Mouse (Mus musculus): ENCODE measurements around the gene Apoc3. TPM values are rescaled to one million over a fixed set of nuclear protein-coding genes. Genes with fewer than 3 reads are reported as not detected.

Apoc3 gene
- not detected in 2 replicates for polyA plus RNA-seq (2014; fragmentation: Nextera tagmentation; extraction: Ambion mirVana)

GRCm38 (mm10) chr9:46235596-46235648 is at the start of gene Apoc3:
Gene Apoc3 (minus strand): TSS chr9:46235636.
- DNase-seq (ENCODE audit: low spot score), result no peak
- H3K36me3 ChIP-seq (ENCODE audit: control insufficient read depth, insufficient read depth, low read length), result no peaks in the 10 kb centered on the region
- no peaks in the 10 kb centered on the region for H3K9me3 ChIP-seq (ENCODE audit: control insufficient read depth, low read length)
- no peak within 1 kb of the TSS for H3K4me2 ChIP-seq (ENCODE audit: low read depth, low read length, severe bottlenecking)
- no peak within 1 kb of the TSS for H3K27ac ChIP-seq (ENCODE audit: low read depth, low read length)
- H3K4me3 ChIP-seq (ENCODE audit: low read depth, low read length), result no peak within 1 kb of the TSS
- peaks cover 4% of the 10 kb centered on the region; the same call in 1 of the 2 replicates for H3K4me1 ChIP-seq (replicated peaks; ENCODE audit: control insufficient read depth, insufficient read depth, low read length)
- no peak for ATAC-seq (replicated peaks; ENCODE audit: low FRiP score)
- H3K9ac ChIP-seq (ENCODE audit: low read length), result no peak within 1 kb of the TSS
- no peaks in the 10 kb centered on the region for H3K27me3 ChIP-seq (ENCODE audit: control insufficient read depth, insufficient read depth, low read length)

- Histone ChIP-seq H3K4me1 (replicated peaks; ENCODE audit: control insufficient read depth, insufficient read depth, low read length) (peaks cover 6% of the 10 kb centered on the region; the same call in 1 of the 2 replicates), H3K27ac (ENCODE audit: low read depth, low read length) (peak within 1 kb of the TSS; percentile 70), H3K9ac (ENCODE audit: low read length) (peak within 1 kb of the TSS; percentile 93), H3K27me3 (ENCODE audit: control insufficient read depth, insufficient read depth, low read length) (no peaks in the 10 kb centered on the region), H3K4me3 (ENCODE audit: low read depth, low read length) (peak within 1 kb of the TSS; percentile 87), H3K9me3 (ENCODE audit: control insufficient read depth, low read length) (no peaks in the 10 kb centered on the region), H3K36me3 (ENCODE audit: control insufficient read depth, insufficient read depth, low read length) (peaks cover 3% of the 10 kb centered on the region; the same call in 1 of the 2 replicates), H3K4me2 (ENCODE audit: low read depth, low read length, severe bottlenecking) (peak within 1 kb of the TSS; percentile 62)
- ATAC-seq (replicated peaks; ENCODE audit: low FRiP score), result peak; percentile 85
- under 1% methylated on average over 55 of the region's 55 CpGs for WGBS
- peak; percentile 91 for DNase-seq (ENCODE audit: low spot score)
Observed at GRCm38 (mm10) chr9:46282631-46283436, 47.4 kb upstream of the Apoc3 start, which contains the start of gene Bud13. Gene Bud13 (plus strand): TSS chr9:46283008.

GRCm38 (mm10) chr9:46274494-46274893 is 39.1 kb upstream of the Apoc3 start:
- DNase-seq (ENCODE audit: low spot score), result no peak
- ATAC-seq (replicated peaks; ENCODE audit: low FRiP score), result no peak
- Histone ChIP-seq H3K36me3 (ENCODE audit: control insufficient read depth, insufficient read depth, low read length) (peaks cover 3% of the 10 kb centered on the region; the same call in 1 of the 2 replicates), H3K27me3 (ENCODE audit: control insufficient read depth, insufficient read depth, low read length) (peaks cover 3% of the 10 kb centered on the region; the same call in 1 of the 2 replicates), H3K4me1 (replicated peaks; ENCODE audit: control insufficient read depth, insufficient read depth, low read length) (peaks cover 9% of the 10 kb centered on the region; the same call in 1 of the 2 replicates), H3K9me3 (ENCODE audit: control insufficient read depth, low read length) (no peaks in the 10 kb centered on the region), H3K9ac (ENCODE audit: low read length) (no peak overlapping the region), H3K27ac (ENCODE audit: low read depth, low read length) (no peak overlapping the region), H3K4me3 (ENCODE audit: low read depth, low read length) (no peak overlapping the region), H3K4me2 (ENCODE audit: low read depth, low read length, severe bottlenecking) (no peak overlapping the region)
- 89% methylated on average over 9 of the region's 9 CpGs for WGBS

GRCm38 (mm10) chr9:46272677-46273454 is 37.4 kb upstream of the Apoc3 start, which contains the start of gene Zpr1:
Gene Zpr1 (plus strand): TSS chr9:46273064.
- peak; percentile 91 for DNase-seq (ENCODE audit: low spot score)
- H3K9me3 ChIP-seq (ENCODE audit: control insufficient read depth, low read length), result no peaks in the 10 kb centered on the region
- H3K27me3 ChIP-seq (ENCODE audit: control insufficient read depth, insufficient read depth, low read length), result peaks cover 3% of the 10 kb centered on the region; the same call in 1 of the 2 replicates
- peak within 1 kb of the TSS; percentile 80 for H3K4me3 ChIP-seq (ENCODE audit: low read depth, low read length)
- 5% methylated on average over 45 of the region's 45 CpGs for WGBS
- H3K9ac ChIP-seq (ENCODE audit: low read length), result peak within 1 kb of the TSS; percentile 69
- peaks cover 3% of the 10 kb centered on the region; the same call in 1 of the 2 replicates for H3K36me3 ChIP-seq (ENCODE audit: control insufficient read depth, insufficient read depth, low read length)
- H3K27ac ChIP-seq (ENCODE audit: low read depth, low read length), result no peak within 1 kb of the TSS
- peak within 1 kb of the TSS; percentile 92 for H3K4me2 ChIP-seq (ENCODE audit: low read depth, low read length, severe bottlenecking)
- H3K4me1 ChIP-seq (replicated peaks; ENCODE audit: control insufficient read depth, insufficient read depth, low read length), result peaks cover 9% of the 10 kb centered on the region; the same call in 1 of the 2 replicates
- ATAC-seq (replicated peaks; ENCODE audit: low FRiP score), result peak; percentile 95

GRCm38 (mm10) chr9:46272070-46272469 is 36.6 kb upstream of the Apoc3 start:
- 87% methylated on average over 9 of the region's 9 CpGs for WGBS
- Histone ChIP-seq H3K9ac (ENCODE audit: low read length) (no peak overlapping the region), H3K27me3 (ENCODE audit: control insufficient read depth, insufficient read depth, low read length) (peaks cover 3% of the 10 kb centered on the region; the same call in 1 of the 2 replicates), H3K4me1 (replicated peaks; ENCODE audit: control insufficient read depth, insufficient read depth, low read length) (peaks cover 9% of the 10 kb centered on the region; the same call in 1 of the 2 replicates), H3K4me3 (ENCODE audit: low read depth, low read length) (peak overlapping the region; percentile 80; the same call in 1 of the 2 replicates), H3K9me3 (ENCODE audit: control insufficient read depth, low read length) (no peaks in the 10 kb centered on the region), H3K36me3 (ENCODE audit: control insufficient read depth, insufficient read depth, low read length) (peaks cover 3% of the 10 kb centered on the region; the same call in 1 of the 2 replicates), H3K27ac (ENCODE audit: low read depth, low read length) (no peak overlapping the region), H3K4me2 (ENCODE audit: low read depth, low read length, severe bottlenecking) (peak overlapping the region; percentile 92; the same call in 1 of the 2 replicates)
- ATAC-seq (replicated peaks; ENCODE audit: low FRiP score) (no peak), DNase-seq (ENCODE audit: low spot score) (no peak)

- H3K4me1 ChIP-seq (replicated peaks; ENCODE audit: control insufficient read depth, insufficient read depth, low read length), result peaks cover 9% of the 10 kb centered on the region; the same call in 1 of the 2 replicates
- H3K36me3 ChIP-seq (ENCODE audit: control insufficient read depth, insufficient read depth, low read length), result peaks cover 3% of the 10 kb centered on the region; the same call in 1 of the 2 replicates
- H3K27me3 ChIP-seq (ENCODE audit: control insufficient read depth, insufficient read depth, low read length), result peaks cover 3% of the 10 kb centered on the region; the same call in 1 of the 2 replicates
- H3K9me3 ChIP-seq (ENCODE audit: control insufficient read depth, low read length), result no peaks in the 10 kb centered on the region
- H3K27ac ChIP-seq (ENCODE audit: low read depth, low read length), result no peak overlapping the region
- H3K4me3 ChIP-seq (ENCODE audit: low read depth, low read length), result no peak overlapping the region
- DNase-seq (ENCODE audit: low spot score) (no peak), ATAC-seq (replicated peaks; ENCODE audit: low FRiP score) (no peak)
- WGBS, result 96% methylated on average over 4 of the region's 4 CpGs
- H3K4me2 ChIP-seq (ENCODE audit: low read depth, low read length, severe bottlenecking), result no peak overlapping the region
- no peak overlapping the region for H3K9ac ChIP-seq (ENCODE audit: low read length)
Observed at GRCm38 (mm10) chr9:46270782-46271181, 35.3 kb upstream of the Apoc3 start.

- Histone ChIP-seq H3K36me3 (ENCODE audit: control insufficient read depth, insufficient read depth, low read length) (no peaks in the 10 kb centered on the region), H3K4me3 (ENCODE audit: low read depth, low read length) (no peak overlapping the region), H3K9me3 (ENCODE audit: control insufficient read depth, low read length) (no peaks in the 10 kb centered on the region), H3K27ac (ENCODE audit: low read depth, low read length) (no peak overlapping the region), H3K4me2 (ENCODE audit: low read depth, low read length, severe bottlenecking) (no peak overlapping the region), H3K27me3 (ENCODE audit: control insufficient read depth, insufficient read depth, low read length) (peaks cover 3% of the 10 kb centered on the region; the same call in 1 of the 2 replicates), H3K4me1 (replicated peaks; ENCODE audit: control insufficient read depth, insufficient read depth, low read length) (peaks cover 9% of the 10 kb centered on the region; the same call in 1 of the 2 replicates), H3K9ac (ENCODE audit: low read length) (no peak overlapping the region)
- WGBS, result 84% methylated on average over 5 of the region's 5 CpGs
- ATAC-seq (replicated peaks; ENCODE audit: low FRiP score) (no peak), DNase-seq (ENCODE audit: low spot score) (no peak)
Observed at GRCm38 (mm10) chr9:46269125-46269524, 33.7 kb upstream of the Apoc3 start.

- ATAC-seq (replicated peaks; ENCODE audit: low FRiP score) (no peak), DNase-seq (ENCODE audit: low spot score) (no peak)
- Histone ChIP-seq H3K9me3 (ENCODE audit: control insufficient read depth, low read length) (no peaks in the 10 kb centered on the region), H3K9ac (ENCODE audit: low read length) (no peak within 1 kb of the TSS), H3K27me3 (ENCODE audit: control insufficient read depth, insufficient read depth, low read length) (peaks cover 3% of the 10 kb centered on the region; the same call in 1 of the 2 replicates), H3K4me1 (replicated peaks; ENCODE audit: control insufficient read depth, insufficient read depth, low read length) (0 out of 2 replicates have a peak, but pooled peaks cover 3% of the 10 kb centered on the region), H3K36me3 (ENCODE audit: control insufficient read depth, insufficient read depth, low read length) (no peaks in the 10 kb centered on the region), H3K4me2 (ENCODE audit: low read depth, low read length, severe bottlenecking) (no peak within 1 kb of the TSS), H3K4me3 (ENCODE audit: low read depth, low read length) (no peak within 1 kb of the TSS), H3K27ac (ENCODE audit: low read depth, low read length) (no peak within 1 kb of the TSS)
- WGBS, result 59% methylated on average over 7 of the region's 7 CpGs
Observed at GRCm38 (mm10) chr9:46268343-46268873, 33.0 kb upstream of the Apoc3 start, which contains the start of gene Apoa5. Gene Apoa5 (plus strand): TSS chr9:46268633.

Measured in forebrain, embryonic 11.5 days (tissue).